Mouse (Mus musculus) urinary bladder, adult 18-20 months (tissue): ENCODE results near the gene Asb10.
"Not testable (repeated sequence)": the region's sequence is repeated elsewhere in the genome, so short reads cannot be mapped to it uniquely, and the experiment has no call there.

Experiments
- DNase-seq, 2 experiments: peaks; one replicate each; pipeline ENCODE4 v3.0.0; 2022; ENCODE audit warnings: low spot score in 2 of 2, mixed read lengths in 2 of 2

Gene Asb10

DNA sequence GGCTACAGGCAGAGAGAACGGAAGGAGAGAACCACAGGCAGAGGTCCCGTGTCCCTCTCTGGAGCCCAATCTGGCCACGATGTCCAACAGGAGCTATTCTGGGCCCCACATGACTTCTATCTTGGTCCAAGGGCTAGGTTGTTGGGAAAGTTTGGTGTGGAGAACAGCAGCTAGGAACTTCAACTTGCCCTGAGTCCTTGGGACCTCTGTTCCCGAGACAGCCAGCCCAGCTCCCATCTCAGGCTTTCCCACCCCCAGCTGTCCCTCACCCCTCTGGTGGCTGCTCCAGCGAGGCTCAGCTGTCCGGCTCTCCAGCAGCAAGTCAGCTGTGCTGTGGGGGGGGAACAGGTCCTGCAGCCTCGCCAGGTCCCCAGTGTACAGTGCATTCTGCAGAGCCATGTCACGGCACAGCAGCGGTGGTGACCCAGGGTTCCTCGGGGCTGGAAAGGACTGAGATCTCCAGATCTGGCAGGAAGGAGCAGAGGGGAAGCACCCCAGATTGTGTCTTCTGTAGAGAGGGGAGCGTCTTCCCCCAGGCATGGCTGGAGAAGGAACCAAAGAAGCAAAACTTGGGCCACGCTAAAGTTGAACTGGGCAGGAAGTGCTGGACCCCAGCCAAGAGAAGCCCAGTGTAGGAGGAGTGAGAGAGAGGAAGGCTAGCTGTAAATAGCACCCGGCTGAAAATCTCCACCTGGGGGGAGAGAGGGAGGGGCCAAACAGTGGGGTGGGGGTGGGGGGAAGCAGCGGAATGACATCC lies at the start of gene Asb10:
Asb10 (minus strand) TSS at position 592 of the 757 bp plus-strand sequence.
- DNase-seq = peak; percentile 18 to 42

DNA sequence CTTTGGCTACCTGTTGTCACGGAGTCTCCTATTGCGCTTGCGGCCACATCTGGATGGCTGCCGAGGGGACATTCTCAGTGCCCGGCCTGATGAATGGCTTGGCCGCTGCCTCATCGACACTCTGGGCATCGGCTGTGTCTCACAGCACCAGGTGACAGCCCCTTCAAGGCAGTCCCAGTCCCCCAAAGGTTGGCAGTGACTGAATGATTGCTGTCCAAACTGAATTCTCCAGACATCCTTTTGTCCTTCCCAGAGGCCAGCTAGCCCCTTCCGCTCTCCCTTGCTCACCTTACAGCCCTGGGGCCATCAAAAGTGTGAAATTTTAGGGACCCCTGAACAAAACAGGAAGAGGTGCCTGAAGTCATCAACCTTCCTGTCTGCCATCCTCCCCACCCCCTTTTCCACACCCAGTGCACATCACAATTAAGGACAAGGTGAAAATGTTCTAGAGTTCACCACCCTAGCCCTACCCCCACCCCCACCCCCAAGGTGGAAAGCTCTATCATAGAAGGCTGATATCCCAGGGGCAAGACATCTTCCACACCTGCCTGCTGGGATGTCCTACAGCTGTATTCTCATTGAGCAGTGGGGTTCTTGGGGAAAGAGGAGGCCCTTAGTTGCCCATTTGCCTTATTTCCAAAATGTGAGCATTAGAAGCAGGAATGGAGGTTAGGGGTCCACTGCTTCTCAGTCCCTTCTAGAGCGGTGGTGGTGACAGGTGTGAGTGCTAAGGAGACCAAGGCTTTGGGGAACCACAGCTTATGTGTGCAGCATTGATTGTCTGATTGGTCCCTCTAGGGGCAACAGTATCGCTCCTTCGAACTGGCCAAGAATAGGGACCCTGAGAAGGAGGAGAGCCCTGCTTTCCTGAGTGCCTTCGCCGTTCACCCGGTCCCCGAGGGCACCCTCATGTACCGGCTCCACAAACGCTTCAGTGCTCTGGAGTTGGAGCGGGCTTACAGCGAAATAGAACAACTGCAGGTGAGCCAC lies 49.0 kb upstream of the Asb10 start:
- DNase-seq = no peak

DNA sequence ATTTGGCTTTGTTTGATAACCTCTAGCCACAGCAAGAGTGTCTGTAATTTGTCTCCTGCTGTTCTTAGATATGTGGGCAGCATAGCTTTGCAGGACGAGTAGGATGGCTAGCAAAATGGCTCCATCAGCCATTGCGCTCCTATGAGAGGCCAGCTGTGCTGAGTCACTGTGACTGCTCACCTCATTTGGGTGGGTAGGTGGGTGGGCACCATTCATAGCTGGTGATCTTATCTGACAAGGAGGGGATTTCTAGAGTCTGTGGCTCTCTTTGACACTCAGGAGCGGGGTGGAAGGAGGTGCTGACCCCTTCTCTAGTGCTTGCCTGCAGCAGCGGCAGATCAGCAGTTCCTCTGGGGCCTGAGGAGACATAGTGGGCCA lies 46.4 kb upstream of the Asb10 start:
- DNase-seq = no peak

DNA sequence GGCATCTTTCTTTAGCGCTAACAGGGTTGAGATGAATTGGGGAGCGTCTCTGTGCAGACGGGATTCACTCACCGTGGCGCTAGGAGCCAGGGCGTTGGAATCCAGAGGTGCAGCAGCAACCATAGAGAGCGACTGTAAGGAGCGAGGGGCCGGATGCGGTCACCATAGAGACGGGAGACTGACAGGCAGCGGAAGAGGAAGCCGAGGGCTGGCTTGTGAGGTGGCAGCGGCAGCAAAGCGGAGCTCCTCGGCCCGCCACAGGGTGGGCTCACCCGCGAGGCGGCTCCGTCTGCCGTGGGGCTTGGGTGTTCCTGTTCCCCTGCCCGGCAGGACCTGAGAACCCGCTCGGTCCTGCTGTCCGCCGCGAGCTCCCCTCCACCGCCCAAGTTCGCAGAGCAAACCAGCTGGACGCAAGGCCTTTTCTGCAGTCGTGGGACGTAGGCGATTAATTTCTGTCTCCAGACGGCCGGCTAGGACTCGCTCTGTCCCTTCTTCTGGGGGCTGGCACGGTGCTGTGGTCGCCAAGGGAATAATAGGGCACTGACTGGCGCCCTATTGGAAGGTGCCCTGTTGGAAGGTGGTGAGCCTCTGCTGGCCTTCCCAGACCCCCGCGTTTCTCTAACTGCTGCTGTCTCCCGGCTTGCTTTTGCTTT lies 45.9 kb upstream of the Asb10 start, which contains the start of gene Chpf2:
Chpf2 (plus strand) TSS at position 195 of the 653 bp plus-strand sequence.
- DNase-seq = peak; percentile 68 to 78

DNA sequence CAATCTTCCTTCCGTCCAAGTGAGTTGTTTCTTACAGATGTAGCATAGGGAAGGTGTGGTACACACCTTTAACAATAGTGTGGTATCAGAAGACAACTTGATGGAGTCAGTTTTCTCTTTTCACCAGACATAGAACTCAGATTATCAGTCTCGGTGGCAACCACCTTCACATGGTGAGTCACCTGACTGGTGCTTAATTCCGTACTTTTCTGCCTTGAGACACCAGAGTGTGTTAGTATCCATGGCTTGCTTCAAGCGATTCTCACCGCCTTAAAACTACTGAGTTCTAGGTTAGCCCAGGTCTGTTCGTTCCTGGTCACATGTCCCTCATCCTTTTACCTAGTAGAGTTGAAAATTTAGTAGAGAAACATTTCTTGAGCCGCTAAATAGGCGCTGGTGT lies 45.3 kb upstream of the Asb10 start:
- no peak for DNase-seq

DNA sequence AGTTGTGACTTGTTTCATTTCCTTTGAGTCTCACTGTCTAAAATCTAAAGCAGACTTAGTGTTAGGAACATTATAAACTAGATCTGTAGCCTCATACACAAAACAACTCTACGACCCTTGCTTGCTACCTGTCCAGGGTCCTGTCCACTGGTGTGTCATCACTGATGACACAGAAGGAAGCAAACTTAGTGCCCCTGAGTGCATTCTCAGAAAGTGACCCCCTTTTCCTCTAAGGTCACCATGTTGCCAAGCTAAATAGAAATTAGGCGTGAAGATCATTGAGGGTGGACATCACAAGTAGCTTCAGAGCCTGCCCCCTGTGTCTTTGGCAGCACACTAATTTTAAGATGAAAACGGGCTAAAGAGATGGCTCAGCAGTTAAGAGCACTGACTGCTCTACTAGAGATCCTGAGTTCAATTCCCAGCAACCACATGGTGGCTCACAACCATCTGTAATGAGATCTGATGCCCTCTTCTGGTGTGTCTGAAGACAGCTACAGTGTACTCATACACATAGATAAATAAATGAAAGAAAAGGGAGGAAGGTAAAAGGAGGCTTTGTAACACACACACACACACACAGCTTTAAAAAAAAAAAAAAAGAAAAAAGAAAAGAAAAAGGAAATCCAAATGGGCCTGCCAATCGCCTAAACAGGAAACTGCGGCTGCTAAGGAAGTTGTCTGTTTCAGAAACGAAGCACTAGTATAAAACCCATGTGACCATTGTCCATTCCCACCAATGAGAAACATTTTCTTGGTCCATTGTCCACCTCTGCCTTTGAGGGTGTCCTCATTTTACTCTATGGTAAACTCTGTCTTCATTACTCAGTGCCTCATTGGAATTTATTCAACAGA lies 37.6 kb upstream of the Asb10 start:
- DNase-seq = no peak

DNA sequence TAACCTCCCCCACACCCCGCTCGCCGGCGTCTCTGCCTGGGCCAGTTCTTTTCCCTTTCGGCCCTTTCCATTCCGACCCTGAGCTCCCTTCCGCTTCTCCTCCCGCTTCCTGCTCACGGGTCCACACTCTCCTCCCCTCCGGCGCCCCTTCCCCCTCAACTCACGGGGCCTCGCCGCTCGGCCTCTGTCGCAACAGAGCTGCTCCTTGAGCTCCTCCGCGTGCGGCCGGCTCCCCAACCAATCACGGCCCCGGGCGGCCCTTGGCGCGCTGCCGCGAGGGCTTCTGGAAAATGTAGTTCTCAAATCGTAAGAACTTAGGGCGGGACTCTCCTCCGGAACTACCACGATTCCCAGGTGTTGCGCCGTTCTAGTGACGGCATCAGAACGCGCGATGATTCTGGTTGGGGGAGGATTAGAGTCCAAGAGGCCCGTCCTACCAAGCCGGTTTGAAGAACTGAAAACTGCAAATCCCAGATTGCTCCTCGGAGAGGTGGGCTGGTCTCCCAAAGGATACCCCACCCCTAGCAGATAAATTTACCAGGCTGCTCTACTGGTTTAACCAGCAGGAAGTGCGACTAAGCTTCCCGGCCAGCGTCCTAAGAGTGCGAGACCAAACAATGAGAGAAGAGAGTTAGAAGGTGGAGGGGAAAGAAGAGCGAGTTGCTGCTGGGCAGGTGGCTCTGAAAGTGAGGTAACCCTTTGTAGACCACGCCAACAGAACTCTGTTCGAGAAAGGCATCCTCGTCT lies 36.6 kb upstream of the Asb10 start, which contains the start of gene Abcf2:
Abcf2 (minus strand) TSS at position 285 of the 747 bp plus-strand sequence.
- DNase-seq = peak; percentile 99 to 100

DNA sequence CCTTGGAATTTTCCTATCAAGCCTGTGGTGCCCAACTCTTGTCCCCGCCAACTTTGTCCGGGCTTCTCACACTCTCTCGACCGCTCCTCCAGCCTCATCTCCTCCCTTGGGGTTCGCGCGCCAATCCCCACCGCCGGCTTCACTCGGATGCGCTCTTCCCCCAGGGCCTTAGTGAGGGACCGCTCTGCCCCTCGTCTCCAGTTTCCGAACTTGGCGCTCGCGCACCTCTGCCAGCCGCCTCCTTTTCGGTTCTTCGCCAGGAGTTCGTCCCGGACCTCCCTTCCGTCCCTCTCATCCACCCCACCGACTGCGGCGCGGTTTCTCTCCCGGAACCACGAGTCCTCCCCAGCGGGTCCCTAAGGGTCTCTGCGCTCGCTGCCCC lies 36.0 kb upstream of the Asb10 start:
- no peak for DNase-seq

DNA sequence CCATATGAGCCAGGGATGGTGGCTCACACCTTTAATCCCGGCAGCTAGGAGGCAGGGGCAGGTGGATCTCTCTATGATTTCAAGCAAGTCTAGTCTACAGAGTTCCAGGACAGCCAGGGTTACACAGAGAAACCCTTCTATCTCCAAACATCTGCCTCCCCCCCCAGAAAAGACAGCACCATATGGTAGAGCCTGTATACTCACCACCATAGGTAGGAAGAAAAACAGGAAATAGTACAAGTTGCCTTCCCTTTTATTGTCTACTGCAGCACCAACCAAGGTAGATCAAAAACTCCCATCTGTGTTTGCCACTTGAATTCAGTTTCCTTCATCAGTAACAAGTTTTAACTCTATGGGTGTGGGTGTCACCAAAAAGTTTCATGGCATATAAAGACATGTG lies 35.2 kb upstream of the Asb10 start:
- DNase-seq = no peak

DNA sequence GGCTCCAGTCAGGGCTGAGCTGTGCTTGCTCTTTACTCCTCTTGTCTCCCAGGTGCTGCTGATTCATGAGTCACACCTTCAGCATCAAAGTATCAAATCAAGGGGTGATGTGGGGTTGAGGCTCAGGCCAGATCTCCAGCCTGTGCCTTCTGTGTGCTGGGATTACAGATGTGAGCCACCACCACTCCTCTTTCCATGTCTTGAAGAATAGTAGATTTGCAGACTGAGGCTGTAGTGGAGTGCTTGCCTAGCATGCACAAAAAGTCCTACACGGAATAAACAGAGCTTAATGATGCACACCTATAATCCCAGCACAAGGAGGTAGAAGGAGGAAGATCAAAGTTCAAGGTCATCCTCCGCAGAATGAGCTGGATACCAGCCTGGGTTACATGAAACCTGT lies 15.9 kb upstream of the Asb10 start, which contains the start of gene 4931409K22Rik:
4931409K22Rik (minus strand) TSS at position 101 of the 400 bp plus-strand sequence.
- no peak for DNase-seq

DNA sequence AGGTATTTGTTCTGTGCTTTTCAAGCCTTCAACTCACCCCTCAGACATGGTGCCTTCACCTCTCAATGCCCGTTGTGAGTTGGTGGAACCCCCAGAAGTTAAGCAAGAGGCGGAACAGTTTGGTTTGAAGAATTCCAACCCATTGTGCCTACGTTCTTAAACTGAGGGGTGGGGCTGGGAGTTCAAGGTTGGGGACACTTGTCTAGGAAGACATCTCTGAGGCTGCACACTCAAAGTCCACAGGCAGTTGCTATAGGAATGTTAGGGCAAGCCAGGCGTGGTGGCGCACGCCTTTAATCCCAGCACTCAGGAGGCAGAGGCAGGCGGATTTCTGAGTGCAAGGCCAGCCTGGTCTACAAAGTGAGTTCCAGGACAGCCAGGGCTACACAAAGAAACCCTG lies 14.6 kb upstream of the Asb10 start:
- DNase-seq = not testable (repeated sequence)

DNA sequence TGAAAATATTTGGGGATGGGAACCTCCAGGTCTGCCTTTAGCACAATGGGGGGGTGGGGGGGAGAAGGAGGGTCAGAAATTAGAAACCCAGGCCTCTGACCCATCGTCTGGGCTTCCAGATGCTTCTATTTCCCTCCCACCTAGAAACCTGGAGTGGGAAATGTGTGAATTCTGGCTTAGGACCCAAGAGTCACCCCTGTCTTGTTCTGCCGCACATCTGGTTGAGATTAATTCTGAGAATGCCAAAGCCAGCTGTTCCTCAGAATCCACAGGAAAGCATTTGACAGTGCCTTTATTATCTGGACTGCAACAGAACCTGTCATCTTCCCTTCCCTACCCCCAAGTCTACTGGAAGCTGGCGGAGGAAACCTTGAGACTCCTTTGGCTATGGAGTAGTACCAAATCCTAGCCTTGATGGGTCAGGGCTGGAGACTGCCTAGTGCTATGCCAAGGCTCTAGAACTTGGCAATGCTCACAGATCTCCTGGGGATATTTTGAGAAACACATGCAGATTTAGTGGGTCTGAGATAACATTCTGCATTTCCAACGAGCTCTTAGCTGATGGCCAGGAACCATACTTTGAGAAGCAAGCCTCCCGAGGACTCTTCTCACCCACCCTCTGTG lies 13.0 kb upstream of the Asb10 start:
- DNase-seq = no peak

DNA sequence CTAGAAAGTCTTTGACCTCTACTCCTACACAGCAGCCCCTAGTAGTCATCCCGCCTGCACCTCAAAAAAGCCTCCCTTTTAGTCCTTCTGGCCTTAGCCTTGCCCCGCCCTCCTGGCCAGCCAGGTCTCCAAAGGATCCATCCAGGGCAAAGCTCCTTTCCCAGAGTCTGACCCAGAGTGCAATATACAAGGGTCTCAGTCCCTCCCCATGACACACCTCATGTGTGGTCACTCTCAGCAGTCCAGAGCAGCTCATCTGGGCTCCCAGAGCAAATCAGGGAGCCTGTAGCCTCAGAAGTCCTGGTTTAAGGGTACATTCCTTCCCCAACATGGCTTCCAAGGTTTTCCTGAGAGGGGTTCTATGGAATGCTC lies 10.5 kb upstream of the Asb10 start:
- no peak for DNase-seq

DNA sequence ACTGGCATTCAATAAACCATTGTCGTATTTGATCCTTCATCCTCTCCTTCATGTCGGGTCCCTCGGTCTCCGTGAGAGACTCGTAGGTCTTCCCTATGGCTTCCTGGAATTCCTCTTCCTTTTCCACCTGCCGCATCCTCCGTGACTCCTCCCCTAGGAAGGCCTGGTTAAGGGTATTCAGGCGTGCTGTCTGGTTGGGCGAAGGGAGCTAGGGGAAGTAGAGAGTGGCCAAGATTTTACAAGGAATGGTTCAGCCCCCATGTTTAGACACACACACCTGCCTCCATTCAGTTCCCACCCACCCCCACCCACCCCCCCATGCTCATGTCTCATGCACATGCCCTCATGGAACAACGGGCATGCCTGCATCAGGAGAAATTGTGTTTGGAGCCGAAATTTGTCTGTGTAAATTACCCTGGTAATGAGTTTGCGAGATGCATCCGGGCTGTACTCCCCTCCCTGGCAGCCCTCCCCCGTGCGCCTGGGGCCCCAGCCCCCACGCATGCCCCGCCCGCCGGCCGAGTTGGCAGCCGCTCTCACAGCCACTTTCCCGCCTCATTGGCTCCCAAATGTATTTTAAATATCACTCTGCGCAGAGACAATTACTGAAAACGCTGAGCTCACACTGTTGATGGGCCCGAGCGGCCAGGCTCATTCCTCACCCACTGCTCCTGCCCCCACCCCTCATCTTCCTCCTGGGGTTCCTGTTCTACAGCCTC lies 10.0 kb upstream of the Asb10 start:
- DNase-seq = no peak

DNA sequence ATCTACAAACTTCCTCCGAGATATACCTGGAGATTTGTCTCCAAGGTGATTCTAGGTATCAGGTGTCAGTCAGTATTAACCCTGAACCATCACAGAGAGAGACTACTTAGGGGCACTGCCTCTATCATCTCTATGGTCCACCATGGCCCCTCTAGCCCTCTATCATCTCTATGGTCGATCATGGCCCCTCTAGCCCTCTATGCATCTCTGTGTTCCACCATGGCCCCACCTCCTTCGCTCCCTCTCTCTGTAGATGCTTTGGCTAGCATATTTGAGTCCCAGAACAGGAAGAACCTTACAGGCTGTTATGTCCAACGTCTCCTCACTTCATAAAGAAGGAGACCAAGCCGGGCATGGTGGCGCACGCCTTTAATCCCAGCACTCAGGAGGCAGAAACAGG lies 1.9 kb upstream of the Asb10 start:
- no peak for DNase-seq

DNA sequence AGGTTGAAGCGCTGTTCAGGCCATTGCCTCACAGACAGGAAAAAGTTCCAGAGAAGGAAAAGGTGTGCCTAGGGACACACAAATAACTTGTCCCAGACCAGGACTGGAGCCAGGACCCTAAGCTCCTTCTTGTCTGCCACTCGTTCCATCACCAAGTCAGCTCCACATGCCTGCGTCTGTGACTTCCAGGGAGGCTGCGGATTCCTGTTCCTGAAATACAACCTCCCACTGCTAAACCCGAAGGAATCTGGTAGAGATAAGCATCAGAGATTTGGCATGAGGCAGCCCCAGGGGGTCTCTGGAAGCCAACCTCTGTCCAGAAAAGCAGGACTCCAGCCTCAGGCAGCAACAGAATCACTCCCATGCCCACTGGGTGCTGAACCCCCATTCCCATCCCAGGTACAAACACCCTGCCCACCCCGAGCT lies 379 bp upstream of the Asb10 start:
- DNase-seq = no peak

DNA sequence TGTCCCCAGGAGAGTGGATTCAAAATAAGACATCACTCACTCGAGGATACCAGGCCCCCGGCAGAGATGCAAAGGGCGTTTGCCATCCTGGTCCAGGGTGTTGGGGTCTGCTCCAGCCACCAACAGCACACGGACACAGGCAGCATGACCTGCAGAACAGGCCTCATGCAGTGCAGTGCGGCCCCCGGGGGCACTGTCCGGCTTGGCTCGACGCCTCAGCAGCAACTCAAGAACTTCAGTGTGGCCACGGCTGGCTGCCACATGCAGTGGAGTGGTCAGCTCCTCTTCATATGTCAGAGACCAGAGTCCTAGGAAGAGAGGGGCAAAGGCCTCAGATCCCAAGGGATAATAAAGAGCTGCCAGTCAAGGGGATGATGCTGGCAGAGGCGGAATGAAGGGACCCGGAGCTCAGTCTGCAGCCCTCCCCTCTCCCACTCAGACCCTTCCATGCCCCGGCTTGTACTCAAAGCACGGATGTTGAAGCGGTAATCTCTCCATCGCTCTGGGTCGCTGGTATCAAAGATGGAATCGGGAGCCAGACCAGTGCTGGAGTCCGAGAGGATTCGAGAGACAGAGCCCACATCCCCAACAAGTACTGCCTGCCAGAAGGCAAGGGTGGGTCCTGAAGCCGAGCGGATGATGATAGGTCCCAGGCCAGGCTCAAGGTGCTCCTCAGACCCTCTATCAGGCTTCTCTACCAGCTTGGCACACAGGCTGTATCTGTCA lies 1.0 kb downstream of the Asb10 start:
- no peak for DNase-seq

DNA sequence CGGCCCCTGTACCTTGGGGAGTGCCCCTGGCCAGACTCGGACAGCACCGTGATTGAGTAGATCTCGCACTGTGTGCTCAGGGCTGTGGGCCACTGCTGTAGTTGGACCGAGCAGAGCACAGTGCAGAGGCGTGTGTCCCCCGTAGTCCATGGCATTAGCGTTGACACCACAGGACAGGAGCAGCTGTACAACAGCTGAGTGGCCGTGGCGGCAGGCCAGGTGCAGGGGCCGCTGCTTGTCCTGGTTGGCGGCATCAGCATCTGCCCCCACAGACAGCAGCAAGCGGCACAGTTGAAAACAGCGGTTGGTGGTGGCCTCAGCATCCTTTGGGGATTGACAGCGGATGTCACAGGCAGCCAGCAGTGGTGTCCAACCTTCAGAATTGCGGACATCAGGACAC lies 3.2 kb downstream of the Asb10 start:
- no peak for DNase-seq

DNA sequence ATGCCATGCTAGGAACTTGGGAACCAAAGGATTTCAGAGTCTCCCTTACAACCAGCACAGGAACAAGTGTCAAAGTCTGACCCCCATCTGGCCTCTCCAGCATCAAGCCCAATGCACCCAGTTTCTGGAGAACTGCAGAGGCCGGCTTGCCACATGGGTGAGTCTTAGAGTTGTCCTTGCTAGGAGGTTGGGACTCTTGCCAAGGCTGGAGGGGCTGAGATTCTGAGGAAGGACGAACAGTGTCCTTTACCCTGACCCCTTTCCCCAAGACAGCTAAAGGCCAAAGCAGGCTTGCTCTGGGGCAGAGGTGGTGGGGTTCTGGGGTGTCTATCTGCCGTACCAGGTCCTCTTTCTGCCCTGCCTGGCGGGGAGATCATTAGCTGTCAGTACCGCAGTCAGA lies 4.3 kb downstream of the Asb10 start:
- DNase-seq = no peak
